Mouse (Mus musculus): ENCODE data around the gene Cfap77.

DNA sequence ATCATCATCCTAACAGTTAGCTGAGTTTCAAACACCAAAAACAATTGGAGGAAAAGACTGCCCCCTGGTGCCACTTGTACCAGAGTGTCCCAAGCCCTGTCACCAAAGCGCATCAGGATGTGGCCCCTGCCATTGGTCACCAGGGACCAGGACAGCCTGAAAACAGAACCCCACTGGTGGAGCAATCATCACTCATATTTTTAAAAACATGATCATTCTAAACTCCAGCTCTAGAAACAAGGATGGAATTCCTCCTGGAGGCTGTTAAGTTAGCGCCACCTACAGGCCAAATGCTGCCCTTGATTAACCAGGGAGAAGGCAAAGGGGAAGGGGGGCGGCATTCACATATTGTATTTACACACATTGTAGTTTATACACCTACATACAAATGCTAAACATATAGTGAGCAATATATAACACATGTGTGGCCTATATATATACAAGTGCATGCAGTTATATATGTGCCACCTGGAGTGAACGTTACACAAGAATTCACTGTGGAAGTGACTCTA, 1.9 kb downstream of the Cfap77 start:
- peak; percentile 39; the same call in 1 of the 2 replicates for TF ChIP-seq CTCF (IDR thresholded peaks at IDR 0.05; ENCODE audit: control insufficient read depth, insufficient read depth, insufficient replicate concordance, low read depth, low read length)
- no peak for TF ChIP-seq POLR2A (IDR thresholded peaks at IDR 0.05; ENCODE audit: control insufficient read depth, low read depth, low read length)
